Mouse (Mus musculus) small intestine, adult 2 months (tissue): ENCODE data around the gene Cd69.

ENCODE experiments used
- CTCF ChIP-seq: fragments of 200-500 bp; IDR thresholded peaks from 2 replicates; pipeline ENCODE4 v1.5.1; 2012; ENCODE audit warnings: low read depth, mild to moderate bottlenecking, control low read depth, inconsistent platforms, low read length, moderate library complexity, mixed read lengths; ENCODE audit not compliant: insufficient replicate concordance, insufficient read length; ENCODE audit errors: extremely low read depth
- POLR2A ChIP-seq: fragments of 200-500 bp; IDR thresholded peaks from 2 replicates; pipeline ENCODE4 v1.6.1; 2012; ENCODE audit warnings: low read depth, mild to moderate bottlenecking, control low read depth, inconsistent platforms, low read length, moderate library complexity

- TF ChIP-seq CTCF (no peak), POLR2A (no peak)
Measured at GRCm38 (mm10) chr6:129245793-129246192, 29.4 kb downstream of the Cd69 start.
